Mouse (Mus musculus) midbrain, embryonic 15.5 days (tissue): ENCODE data around the gene Dnah7a. TPM values are rescaled to one million over a fixed set of nuclear protein-coding genes. Genes with fewer than 3 reads are reported as not detected.
A peak's percentile ranks its signal among the peaks of the same experiment; 100 is the strongest.
"Not testable (repeated sequence)": the region's sequence is repeated elsewhere in the genome, so short reads cannot be mapped to it uniquely, and the experiment has no call there.

Experiments used
- ATAC-seq: fragments of 200-750 bp; cut with Nextera tagmentation; replicated peaks from 2 replicates; pipeline ENCODE4 v1.8.0; 2017; ENCODE audit warnings: moderate TSS enrichment
- H3K27ac ChIP-seq: fragments of 300-500 bp; sonication (generic); 2 replicates; pipeline ENCODE4 v1.5.1; 2015; ENCODE audit warnings: mild to moderate bottlenecking, inconsistent platforms
- H3K27me3 ChIP-seq: fragments of 300-500 bp; sonication (generic); replicated peaks from 2 replicates; pipeline ENCODE4 v1.6.1; 2015; ENCODE audit warnings: inconsistent platforms
- H3K36me3 ChIP-seq: fragments of 300-500 bp; sonication (generic); replicated peaks from 2 replicates; pipeline ENCODE4 v1.6.1; 2015; ENCODE audit warnings: inconsistent platforms
- H3K4me1 ChIP-seq: fragments of 300-500 bp; sonication (generic); 2 replicates; pipeline ENCODE4 v1.6.1; 2015; ENCODE audit warnings: inconsistent platforms
- H3K4me2 ChIP-seq: fragments of 300-500 bp; sonication (generic); 2 replicates; pipeline ENCODE4 v1.6.1; 2015; ENCODE audit warnings: inconsistent platforms, mild to moderate bottlenecking, moderate library complexity
- H3K4me3 ChIP-seq: fragments of 300-500 bp; sonication (generic); 2 replicates; pipeline ENCODE4 v1.5.1; 2015; ENCODE audit warnings: mild to moderate bottlenecking, inconsistent platforms
- H3K9ac ChIP-seq: fragments of 300-500 bp; sonication (generic); 2 replicates; pipeline ENCODE4 v1.6.1; 2015; ENCODE audit warnings: mild to moderate bottlenecking, inconsistent platforms
- H3K9me3 ChIP-seq: fragments of 300-500 bp; sonication (generic); 2 replicates; pipeline ENCODE4 v1.6.1; 2016; ENCODE audit warnings: inconsistent platforms
- WGBS: fragments of 180-500 bp; shearing (Covaris S2); methylation state at CpG from one replicate; pipeline ENCODE4 v1.1.7; 2015; ENCODE audit warnings: mixed read lengths; 5-methylcytosine and 5-hydroxymethylcytosine counted together
- polyA plus RNA-seq: library from polyadenylated mRNA; unstranded; fragments of >200 nt; fragmentation: Nextera tagmentation; extraction: Ambion mirVana; gene quantifications from 2 replicates; pipeline ENCODE4 v1.2.1, GENCODE M21; 2015

The Dnah7a gene
- polyA plus RNA-seq, 1 experiment from 2014 or later: 12.5 TPM

GRCm38 (mm10) chr1:53466524-53467324 is 239.9 kb downstream of the Dnah7a start:
- H3K27me3 ChIP-seq, H3K27ac ChIP-seq, H3K36me3 ChIP-seq, H3K4me3 ChIP-seq, H3K4me2 ChIP-seq, H3K9me3 ChIP-seq, H3K9ac ChIP-seq, H3K4me1 ChIP-seq: not testable (repeated sequence)
- WGBS: 72% methylated on average over 4 of the region's 4 CpGs
- ATAC-seq: peak; percentile 70

- not testable (repeated sequence) for H3K27ac ChIP-seq, H3K27me3 ChIP-seq, H3K4me1 ChIP-seq, H3K36me3 ChIP-seq, H3K9me3 ChIP-seq, ATAC-seq, H3K4me2 ChIP-seq, H3K9ac ChIP-seq, H3K4me3 ChIP-seq
- WGBS: 82% methylated on average over 3 of the region's 3 CpGs
These were observed 267.4 kb downstream of the Dnah7a start for GRCm38 (mm10) chr1:53439173-53439572.

- WGBS: 74% methylated on average over 2 of the region's 2 CpGs
- H3K4me2 ChIP-seq, H3K9ac ChIP-seq, H3K36me3 ChIP-seq, H3K4me3 ChIP-seq, H3K9me3 ChIP-seq, H3K27ac ChIP-seq, H3K4me1 ChIP-seq, ATAC-seq, H3K27me3 ChIP-seq: not testable (repeated sequence)
These were observed 274.2 kb downstream of the Dnah7a start for GRCm38 (mm10) chr1:53432433-53432832.

- Histone ChIP-seq H3K27ac (no peak overlapping the region), H3K9me3 (no peaks in the 10 kb centered on the region), H3K4me3 (no peak overlapping the region), H3K9ac (no peak overlapping the region), H3K27me3 (no peaks in the 10 kb centered on the region), H3K4me2 (no peak overlapping the region), H3K4me1 (no peaks in the 10 kb centered on the region), H3K36me3 (no peaks in the 10 kb centered on the region)
- 91% methylated on average over 3 of the region's 3 CpGs for WGBS
- ATAC-seq: no peak
These were observed 300.7 kb downstream of the Dnah7a start for GRCm38 (mm10) chr1:53405803-53406325.

- peak overlapping the region; percentile 30 for H3K4me2 ChIP-seq
These were observed 312.4 kb downstream of the Dnah7a start for GRCm38 (mm10) chr1:53393936-53394760.

GRCm38 (mm10) chr1:53388762-53389161 is 317.8 kb downstream of the Dnah7a start:
- H3K36me3 ChIP-seq: no peaks in the 10 kb centered on the region
- H3K4me1 ChIP-seq: no peaks in the 10 kb centered on the region
- H3K4me3 ChIP-seq: no peak overlapping the region
- H3K27me3 ChIP-seq: no peaks in the 10 kb centered on the region
- no peak overlapping the region for H3K27ac ChIP-seq
- H3K9me3 ChIP-seq: no peaks in the 10 kb centered on the region
- H3K4me2 ChIP-seq: no peak overlapping the region
- H3K9ac ChIP-seq: no peak overlapping the region
- WGBS: 98% methylated on average over 14 of the region's 14 CpGs
- ATAC-seq: no peak

More at GRCm38 (mm10) chr1:53393936-53394760, 312.4 kb downstream of the Dnah7a start:
- H3K9me3 ChIP-seq, H3K27ac ChIP-seq, H3K36me3 ChIP-seq, H3K4me1 ChIP-seq, H3K4me3 ChIP-seq, H3K9ac ChIP-seq, H3K27me3 ChIP-seq: not testable (repeated sequence)
- 0 out of 2 replicates have a peak, but pooled peaks have one; percentile 17 for ATAC-seq
- WGBS: 31% methylated on average over 21 of the region's 21 CpGs

- H3K36me3 ChIP-seq: no peaks in the 10 kb centered on the region
- H3K27ac ChIP-seq: no peak overlapping the region
- H3K27me3 ChIP-seq: no peaks in the 10 kb centered on the region
- no peaks in the 10 kb centered on the region for H3K4me1 ChIP-seq
- H3K9ac ChIP-seq: no peak overlapping the region
- no peaks in the 10 kb centered on the region for H3K9me3 ChIP-seq
- ATAC-seq: no peak
- no peak overlapping the region for H3K4me2 ChIP-seq
- 74% methylated on average over 6 of the region's 6 CpGs for WGBS
- H3K4me3 ChIP-seq: no peak overlapping the region
These were observed 322.4 kb downstream of the Dnah7a start for GRCm38 (mm10) chr1:53384085-53384688.

GRCm38 (mm10) chr1:53377731-53378130 is 328.9 kb downstream of the Dnah7a start:
- ATAC-seq: no peak
- Histone ChIP-seq H3K9ac (no peak overlapping the region), H3K4me1 (no peaks in the 10 kb centered on the region), H3K27ac (no peak overlapping the region), H3K4me3 (no peak overlapping the region), H3K27me3 (no peaks in the 10 kb centered on the region), H3K9me3 (no peaks in the 10 kb centered on the region), H3K4me2 (no peak overlapping the region), H3K36me3 (no peaks in the 10 kb centered on the region)
- WGBS: 66% methylated on average over 3 of the region's 3 CpGs

- not testable (repeated sequence) for H3K36me3 ChIP-seq, H3K9ac ChIP-seq, H3K4me2 ChIP-seq, H3K27me3 ChIP-seq, H3K9me3 ChIP-seq, H3K4me3 ChIP-seq, H3K27ac ChIP-seq, ATAC-seq, H3K4me1 ChIP-seq
- 76% methylated on average over 2 of the region's 2 CpGs for WGBS
These were observed 330.6 kb downstream of the Dnah7a start for GRCm38 (mm10) chr1:53375965-53376364.

- Histone ChIP-seq H3K9me3 (no peaks in the 10 kb centered on the region), H3K36me3 (no peaks in the 10 kb centered on the region), H3K4me2 (no peak overlapping the region), H3K27me3 (no peaks in the 10 kb centered on the region), H3K4me3 (no peak overlapping the region), H3K4me1 (no peaks in the 10 kb centered on the region), H3K9ac (no peak overlapping the region), H3K27ac (no peak overlapping the region)
- no peak for ATAC-seq
These were observed 347.6 kb downstream of the Dnah7a start for GRCm38 (mm10) chr1:53358988-53359387.

GRCm38 (mm10) chr1:53352327-53353261 is 354.0 kb downstream of the Dnah7a start, which contains the start of the genes Asdurf, Gm28551 and Asnsd1:
Gene Asdurf, minus strand, starts transcription at chr1:53352619.
Gene Gm28551, minus strand, starts transcription at chr1:53352667.
Gene Asnsd1, minus strand, starts transcription at chr1:53352752.
- peak within 1 kb of the TSS; percentile 90 for H3K27ac ChIP-seq
- peak within 1 kb of the TSS; percentile 53 for H3K4me2 ChIP-seq

More at GRCm38 (mm10) chr1:53352327-53353261, 354.0 kb downstream of the Dnah7a start, which contains the start of the genes Asdurf, Gm28551 and Asnsd1:
- WGBS: under 1% methylated on average over 43 of the region's 44 CpGs
- Histone ChIP-seq H3K9ac (peak within 1 kb of the TSS; percentile 92), H3K27me3 (no peaks in the 10 kb centered on the region), H3K36me3 (peaks cover 8% of the 10 kb centered on the region), H3K4me1 (peaks cover 7% of the 10 kb centered on the region), H3K9me3 (no peaks in the 10 kb centered on the region), H3K4me3 (peak within 1 kb of the TSS; percentile 71)
- ATAC-seq: peak; percentile 100
